Mouse (Mus musculus) bone marrow macrophage, adult 2 months (primary cell): Measurements from ENCODE around the gene Ak8. TPM values are rescaled to one million over a fixed set of nuclear protein-coding genes. Genes with fewer than 3 reads are reported as not detected.

ENCODE experiments used
- H3K27ac ChIP-seq: 2 replicates; pipeline ENCODE4 v1.5.1; 2012; ENCODE audit warnings: low read depth, low read length; ENCODE audit not compliant: insufficient read depth
- H3K4me1 ChIP-seq: 2 replicates; pipeline ENCODE4 v1.6.1; 2012; ENCODE audit warnings: low read length; ENCODE audit not compliant: control insufficient read depth, insufficient read depth
- H3K4me3 ChIP-seq: 2 replicates; pipeline ENCODE4 v1.5.1; 2012; ENCODE audit warnings: mild to moderate bottlenecking, low read length, moderate library complexity; ENCODE audit not compliant: insufficient read depth
- CTCF ChIP-seq: IDR thresholded peaks from 2 replicates; pipeline ENCODE4 v1.5.1; 2012; ENCODE audit warnings: low read depth, mild to moderate bottlenecking, low read length, moderate library complexity
- POLR2A ChIP-seq: IDR thresholded peaks from 2 replicates; pipeline ENCODE4 v1.6.1; 2012; ENCODE audit warnings: mild to moderate bottlenecking, low read depth, low read length, borderline replicate concordance
- polyA plus RNA-seq: library from polyadenylated mRNA; stranded (reverse); fragments of >200 nt; gene quantifications from 2 replicates; pipeline ENCODE4 v1.2.4, GENCODE M21; 2012; ENCODE audit not compliant: missing spikeins, insufficient read depth, insufficient read length

The Ak8 gene
- polyA plus RNA-seq, 1 experiment, result 2.5 TPM

DNA sequence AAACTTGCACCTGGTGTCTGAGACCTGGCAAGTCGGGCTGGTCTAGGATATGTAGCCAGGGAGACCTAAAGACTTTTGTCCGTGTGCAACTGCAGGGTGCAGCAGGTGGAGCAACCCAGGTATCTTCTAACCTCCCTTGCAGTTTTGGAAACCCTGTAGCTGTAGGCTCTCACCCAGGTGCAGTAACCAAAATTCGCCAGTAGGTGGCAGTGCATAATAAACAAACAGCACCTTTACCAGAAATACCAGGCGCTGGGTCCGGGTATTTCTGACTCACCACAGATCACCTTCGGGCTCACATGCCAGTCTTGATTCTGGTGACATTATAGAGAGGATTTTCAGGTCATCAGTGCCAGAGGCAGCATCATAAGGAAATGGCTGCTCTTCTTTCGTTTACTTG, 55.5 kb downstream of the Ak8 start:
- no peak overlapping the region for H3K4me3 ChIP-seq
- H3K27ac ChIP-seq, result no peak overlapping the region
- H3K4me1 ChIP-seq, result 0 out of 2 replicates have a peak, but pooled peaks cover 5% of the 10 kb centered on the region
- peak; percentile 80 for TF ChIP-seq CTCF
- no peak for TF ChIP-seq POLR2A

DNA sequence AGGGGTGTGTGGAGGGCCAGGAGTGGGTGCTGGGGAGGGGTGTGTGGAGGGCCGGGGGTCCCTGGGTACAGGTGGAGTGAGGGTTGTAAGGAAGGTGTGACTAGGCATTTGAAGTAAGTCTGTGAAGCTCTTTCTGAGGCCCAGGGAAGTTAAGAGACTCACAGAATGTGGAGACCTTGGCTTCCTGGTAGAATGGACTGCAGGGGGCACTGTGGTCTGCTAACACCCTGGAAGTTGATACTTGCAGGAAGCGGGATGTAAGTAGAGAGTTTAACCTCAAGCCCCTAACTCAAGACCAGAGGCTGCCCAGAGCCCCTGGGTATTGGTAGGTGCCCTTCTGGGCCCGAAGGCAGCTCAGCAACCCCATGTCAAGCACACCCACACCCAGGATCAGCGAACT, 56.2 kb downstream of the Ak8 start:
- Histone ChIP-seq H3K4me3 (no peak overlapping the region), H3K4me1 (0 out of 2 replicates have a peak, but pooled peaks cover 3% of the 10 kb centered on the region), H3K27ac (no peak overlapping the region)
- no peak for TF ChIP-seq POLR2A
- TF ChIP-seq CTCF, result peak; percentile 61

GRCm38 (mm10) chr2:28759441-28759840, 59.5 kb downstream of the Ak8 start:
- TF ChIP-seq CTCF, result no peak
- no peak for TF ChIP-seq POLR2A
- Histone ChIP-seq H3K4me1 (peaks cover 2% of the 10 kb centered on the region; the same call in 1 of the 2 replicates), H3K27ac (no peak overlapping the region), H3K4me3 (no peak overlapping the region)

- no peak for TF ChIP-seq POLR2A
- Histone ChIP-seq H3K27ac (no peak overlapping the region), H3K4me3 (no peak overlapping the region), H3K4me1 (peaks cover 10% of the 10 kb centered on the region)
These were observed 66.6 kb downstream of the Ak8 start for GRCm38 (mm10) chr2:28766590-28766989.

DNA sequence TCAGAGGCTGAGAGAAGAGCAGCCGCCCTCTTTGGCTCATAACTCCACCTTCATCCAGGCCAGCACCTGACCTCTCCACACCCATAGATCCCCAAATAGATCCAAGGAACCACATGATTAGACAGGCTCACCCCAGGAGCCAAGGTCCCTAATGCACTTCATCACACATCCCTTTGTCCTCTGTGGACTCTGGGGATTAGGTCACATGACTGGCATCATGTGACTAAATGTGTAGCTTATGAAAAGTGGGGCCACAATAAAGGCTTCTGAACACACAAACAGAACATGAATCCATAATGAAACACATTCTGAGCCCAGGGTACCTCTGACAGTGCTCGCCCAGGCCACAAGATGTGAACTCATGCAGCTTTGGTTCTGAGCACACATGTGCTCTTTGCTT, 67.1 kb downstream of the Ak8 start:
- Histone ChIP-seq H3K4me1 (peaks cover 10% of the 10 kb centered on the region), H3K27ac (no peak overlapping the region), H3K4me3 (no peak overlapping the region)
- TF ChIP-seq CTCF, result no peak
- TF ChIP-seq POLR2A, result no peak

- Histone ChIP-seq H3K4me1 (peaks cover 10% of the 10 kb centered on the region), H3K4me3 (no peak overlapping the region), H3K27ac (no peak overlapping the region)
- TF ChIP-seq CTCF (no peak), POLR2A (no peak)
These were observed 70.7 kb downstream of the Ak8 start for GRCm38 (mm10) chr2:28770697-28771096.

DNA sequence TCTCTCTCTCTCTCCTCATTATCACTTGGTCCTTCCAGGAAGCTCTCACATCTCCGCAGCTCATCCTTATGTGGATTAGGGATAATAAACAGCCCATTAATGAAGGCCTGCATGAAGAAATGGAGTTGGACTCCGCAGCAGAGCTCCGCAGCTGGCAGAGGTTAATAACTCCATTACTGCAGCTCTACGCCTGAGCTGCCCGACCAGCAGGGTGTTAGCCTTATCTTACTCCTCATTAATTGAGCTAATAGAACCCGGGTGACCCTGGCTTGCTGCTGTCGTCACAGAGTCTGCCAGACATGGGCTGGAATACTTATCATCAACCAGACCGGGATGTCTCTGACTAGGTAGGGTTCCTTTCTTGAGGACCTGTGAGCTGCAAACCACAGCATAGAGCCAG, 74.1 kb downstream of the Ak8 start:
- TF ChIP-seq POLR2A (no peak), CTCF (no peak)
- Histone ChIP-seq H3K27ac (no peak overlapping the region), H3K4me1 (peaks cover 10% of the 10 kb centered on the region), H3K4me3 (no peak overlapping the region)

DNA sequence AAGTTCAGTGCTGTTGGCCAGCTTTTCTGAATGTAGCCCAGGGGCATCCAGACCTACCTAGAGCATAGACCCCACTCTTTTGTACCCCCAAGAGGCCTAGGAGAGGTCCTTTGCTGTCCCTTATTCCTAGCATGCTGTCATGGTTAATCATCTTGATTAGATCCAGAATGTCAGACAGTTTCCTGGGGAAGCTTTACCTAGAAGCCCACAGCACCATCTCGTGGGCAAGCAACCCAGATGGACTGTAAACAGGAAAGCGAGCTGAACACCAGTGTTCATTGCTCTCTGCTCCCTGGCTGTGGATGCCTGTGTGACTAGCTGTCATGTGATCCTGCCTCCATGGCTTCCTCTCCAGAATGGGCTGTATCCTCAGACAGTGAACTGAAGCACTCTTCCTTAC, 76.8 kb downstream of the Ak8 start:
- TF ChIP-seq POLR2A (no peak), CTCF (no peak)
- Histone ChIP-seq H3K4me1 (peaks cover 9% of the 10 kb centered on the region), H3K27ac (no peak overlapping the region), H3K4me3 (no peak overlapping the region)

DNA sequence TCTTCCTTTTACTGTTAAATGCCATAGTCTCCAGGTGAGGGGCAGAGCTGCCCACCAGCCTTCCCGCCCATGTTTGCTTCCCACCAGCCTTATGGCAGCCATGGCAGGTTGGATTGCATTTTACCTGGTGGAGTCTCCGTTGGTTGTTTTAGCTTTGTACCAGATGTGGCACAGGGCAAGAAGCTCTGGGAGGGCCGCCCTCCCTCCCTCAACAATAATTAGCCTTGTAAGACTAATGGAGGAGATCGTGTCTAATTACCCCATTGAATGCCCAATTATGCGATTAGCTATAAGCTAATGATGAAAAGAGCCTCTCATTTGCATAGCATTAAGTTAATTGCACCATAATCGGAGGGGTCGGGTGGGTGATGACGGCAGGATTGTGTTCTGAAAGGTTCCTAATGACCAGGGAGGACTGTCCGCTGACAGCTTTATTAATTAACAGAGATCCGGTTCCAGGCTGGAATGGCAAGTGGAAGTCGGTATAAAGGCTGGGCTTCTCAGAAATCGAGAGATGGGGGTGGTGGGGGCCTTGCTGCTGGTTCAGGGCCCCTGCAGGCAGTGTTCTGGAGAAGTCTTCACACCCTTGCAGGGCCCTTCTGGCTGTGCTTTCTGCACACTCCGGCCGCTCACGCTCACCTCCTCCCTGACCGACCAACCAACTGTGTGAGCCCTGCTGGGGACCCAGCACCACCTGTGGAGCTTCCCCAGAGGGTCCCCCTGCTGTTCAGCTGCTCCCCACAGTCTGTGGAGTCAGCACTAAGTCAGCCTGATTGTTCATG, 80.2 kb downstream of the Ak8 start:
- TF ChIP-seq CTCF, result no peak
- no peak for TF ChIP-seq POLR2A
- Histone ChIP-seq H3K4me3 (no peak overlapping the region), H3K27ac (no peak overlapping the region), H3K4me1 (peaks cover 9% of the 10 kb centered on the region)

DNA sequence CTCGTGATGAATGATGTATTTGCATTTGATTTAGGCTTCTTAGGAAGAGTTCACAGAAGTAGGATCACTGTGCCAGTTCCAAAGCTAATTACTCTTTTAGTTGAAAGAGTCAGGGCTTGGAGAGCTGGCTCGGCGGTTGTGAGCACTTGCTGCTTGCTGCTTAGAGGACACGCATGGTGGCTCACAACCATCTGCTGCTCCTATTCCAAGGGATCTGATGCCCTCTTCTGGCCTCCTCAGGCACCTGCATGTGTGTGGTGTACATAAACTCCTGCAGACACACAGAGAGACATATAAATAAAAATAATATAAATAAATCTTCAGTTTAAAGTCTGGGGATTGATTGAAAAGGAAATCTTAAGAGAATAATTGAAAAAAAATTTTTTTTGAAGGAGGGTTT, 81.3 kb downstream of the Ak8 start:
- TF ChIP-seq POLR2A (no peak), CTCF (no peak)
- no peak overlapping the region for H3K4me3 ChIP-seq
- H3K4me1 ChIP-seq, result peaks cover 15% of the 10 kb centered on the region
- H3K27ac ChIP-seq, result no peak overlapping the region

DNA sequence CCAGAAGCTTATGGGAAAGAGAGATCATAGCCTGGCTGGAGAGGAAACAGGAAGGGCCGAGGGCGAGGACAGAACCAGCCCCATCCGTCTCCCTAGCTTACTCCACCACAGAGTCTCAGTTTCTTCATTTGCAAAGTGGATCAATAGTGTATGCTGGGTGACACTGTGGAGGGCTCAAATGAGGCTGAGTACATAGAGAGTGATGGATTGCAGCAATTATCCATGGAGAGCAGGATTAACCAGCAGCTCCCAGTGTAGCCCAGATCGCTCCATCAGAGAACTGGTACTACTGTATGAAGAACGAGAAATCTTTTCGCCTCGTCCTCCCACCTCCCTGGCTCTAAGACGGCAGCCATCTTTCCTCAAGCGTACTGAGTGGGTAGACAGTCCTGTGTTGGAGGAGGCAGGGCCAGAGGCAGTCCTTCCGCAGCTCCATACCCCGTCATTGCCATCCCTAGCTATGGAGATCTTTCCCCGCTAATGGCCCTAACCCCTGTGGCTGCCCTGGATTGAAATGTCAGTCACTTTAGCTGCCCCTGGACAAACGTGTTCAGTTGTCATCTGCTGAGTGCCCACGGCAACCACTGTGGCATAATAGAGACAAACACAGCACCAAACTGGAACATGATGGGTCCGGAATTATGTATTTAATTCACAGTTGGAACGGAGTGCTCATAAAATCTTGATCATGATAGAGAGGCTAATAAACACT, 86.5 kb downstream of the Ak8 start:
- TF ChIP-seq POLR2A, result no peak
- TF ChIP-seq CTCF, result no peak
- H3K4me1 ChIP-seq, result peaks cover 9% of the 10 kb centered on the region
- H3K27ac ChIP-seq, result peak overlapping the region; percentile 16; the same call in 1 of the 2 replicates
- no peak overlapping the region for H3K4me3 ChIP-seq
